Mouse (Mus musculus): ENCODE data around the gene Rabggta.

- no peak for TF ChIP-seq CTCF (IDR thresholded peaks at IDR 0.05; ENCODE audit: borderline replicate concordance, insufficient read depth, low read length)
- TF ChIP-seq POLR2A (IDR thresholded peaks at IDR 0.05; ENCODE audit: low read depth, low read length) = no peak
These were observed 20.9 kb downstream of the Rabggta start for GRCm38 (mm10) chr14:55701131-55701530.
